Mouse (Mus musculus) left cerebral cortex, postnatal 25 days (tissue): ENCODE measurements around the gene Mettl22. TPM values are rescaled to one million over a fixed set of nuclear protein-coding genes. Genes with fewer than 3 reads are reported as not detected.

ENCODE experiments used
- DNase-seq, 2 experiments: peaks; one replicate each; pipeline ENCODE4 v3.0.0; 2022; ENCODE audit warnings: low spot score in 2 of 2, mixed read lengths in 1 of 2
- intact Hi-C: fragments of 180-260 bp; cut with DNase I; formaldehyde crosslinking; loops from one replicate; pipeline ENCODE4 v1.15.1; 2025
- total RNA-seq, 2 experiments: library from RNA; stranded (reverse); gene quantifications; 2 replicates each; pipeline ENCODE4 v1.2.3; 2021

The Mettl22 gene
- total RNA-seq, 2 experiments from 2014 or later = 21.6 to 24.3 TPM

- intact Hi-C loops = loop anchor here (10.0 kb wide), 1 partner anchor 138 kb away; the partner anchor contains the start of genes Pmm2 and Tmem186
- no peak for DNase-seq
Observed at GRCm38 (mm10) chr16:8496967-8497366, 26.4 kb downstream of the Mettl22 start.

- no peak for DNase-seq
- intact Hi-C loops = no loop called here
Observed at GRCm38 (mm10) chr16:8504271-8504670, 33.7 kb downstream of the Mettl22 start.

GRCm38 (mm10) chr16:8509894-8510293 is 39.3 kb downstream of the Mettl22 start:
- DNase-seq = no peak
- intact Hi-C loops = no loop called here

GRCm38 (mm10) chr16:8512830-8513229 is 42.2 kb downstream of the Mettl22 start:
- DNase-seq = no peak
- intact Hi-C loops = no loop called here

GRCm38 (mm10) chr16:8513236-8513906 is 42.8 kb downstream of the Mettl22 start, which contains the start of gene Abat:
TSS of gene Abat (plus strand) at chr16:8513429.
- DNase-seq = peak; percentile 93 to 97
- intact Hi-C loops = no loop called here

GRCm38 (mm10) chr16:8514180-8514579 is 43.6 kb downstream of the Mettl22 start:
- intact Hi-C loops = no loop called here
- no peak for DNase-seq

GRCm38 (mm10) chr16:8520525-8520924 is 49.9 kb downstream of the Mettl22 start:
- intact Hi-C loops = no loop called here
- no peak for DNase-seq

GRCm38 (mm10) chr16:8521322-8521721 is 50.7 kb downstream of the Mettl22 start:
- no peak for DNase-seq
- intact Hi-C loops = no loop called here

- DNase-seq = peak; percentile 46 to 54
- intact Hi-C loops = no loop called here
Observed at GRCm38 (mm10) chr16:8523480-8524144, 53.0 kb downstream of the Mettl22 start.

- no peak for DNase-seq
- intact Hi-C loops = no loop called here
Observed at GRCm38 (mm10) chr16:8524163-8524847, 53.7 kb downstream of the Mettl22 start.

GRCm38 (mm10) chr16:8525293-8525692 is 54.7 kb downstream of the Mettl22 start:
- intact Hi-C loops = no loop called here

GRCm38 (mm10) chr16:8525877-8526276 is 55.3 kb downstream of the Mettl22 start:
- DNase-seq = no peak

More at GRCm38 (mm10) chr16:8525293-8525692, 54.7 kb downstream of the Mettl22 start:
- DNase-seq = no peak

GRCm38 (mm10) chr16:8529389-8529788 is 58.8 kb downstream of the Mettl22 start:
- intact Hi-C loops = no loop called here

More at GRCm38 (mm10) chr16:8525877-8526276, 55.3 kb downstream of the Mettl22 start:
- intact Hi-C loops = no loop called here

GRCm38 (mm10) chr16:8530018-8530417 is 59.4 kb downstream of the Mettl22 start:
- DNase-seq = no peak
- intact Hi-C loops = no loop called here

More at GRCm38 (mm10) chr16:8529389-8529788, 58.8 kb downstream of the Mettl22 start:
- no peak for DNase-seq

GRCm38 (mm10) chr16:8532461-8532860 is 61.9 kb downstream of the Mettl22 start:
- intact Hi-C loops = no loop called here
- no peak for DNase-seq

GRCm38 (mm10) chr16:8532894-8533293 is 62.3 kb downstream of the Mettl22 start:
- intact Hi-C loops = no loop called here

GRCm38 (mm10) chr16:8533477-8533876 is 62.9 kb downstream of the Mettl22 start:
- DNase-seq = no peak
- intact Hi-C loops = no loop called here

More at GRCm38 (mm10) chr16:8532894-8533293, 62.3 kb downstream of the Mettl22 start:
- DNase-seq = no peak

GRCm38 (mm10) chr16:8534466-8535200 is 64.0 kb downstream of the Mettl22 start:
- intact Hi-C loops = no loop called here
- DNase-seq = no peak

GRCm38 (mm10) chr16:8535411-8535810 is 64.8 kb downstream of the Mettl22 start:
- no peak for DNase-seq
- intact Hi-C loops = no loop called here
